Mouse (Mus musculus): ENCODE measurements around the gene Aagab.

DNA sequence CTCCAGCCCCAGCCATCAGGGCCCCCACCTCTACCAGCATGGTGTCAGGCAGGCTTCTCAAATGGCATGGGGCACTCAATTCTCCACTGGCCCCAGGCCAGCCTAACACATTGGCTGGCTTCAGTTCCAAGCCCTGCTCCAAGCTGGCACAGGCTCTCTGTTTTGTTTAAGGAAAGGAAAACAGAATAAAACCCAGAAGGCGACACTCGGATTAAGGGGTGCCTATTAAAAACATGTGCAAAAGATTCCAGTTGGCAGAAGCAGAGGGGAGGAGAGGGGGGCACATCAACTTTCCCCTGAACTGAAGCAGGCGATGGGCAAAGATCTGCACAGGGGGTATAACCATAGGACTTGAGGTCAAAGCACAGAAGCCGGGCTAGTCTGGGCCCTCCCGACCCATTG lies 56.5 kb downstream of the Aagab start:
- TF ChIP-seq CTCF (conservative IDR thresholded peaks at IDR 0.05; ENCODE audit: low read length) (no peak), POU5F1 (IDR thresholded peaks at IDR 0.05; ENCODE audit: borderline replicate concordance, low read length) (no peak), NANOG (IDR thresholded peaks at IDR 0.05; ENCODE audit: borderline replicate concordance, low read length) (no peak)

Data from E14TG2a.4 (cell line).